Mouse (Mus musculus) right cerebral cortex, postnatal 25 days (tissue): ENCODE results near the gene Rptor.
A peak's percentile ranks its signal among the peaks of the same experiment; 100 is the strongest.

Experiments used
- DNase-seq: peaks from one replicate; pipeline ENCODE4 v3.0.0; 2022

Gene Rptor

DNA sequence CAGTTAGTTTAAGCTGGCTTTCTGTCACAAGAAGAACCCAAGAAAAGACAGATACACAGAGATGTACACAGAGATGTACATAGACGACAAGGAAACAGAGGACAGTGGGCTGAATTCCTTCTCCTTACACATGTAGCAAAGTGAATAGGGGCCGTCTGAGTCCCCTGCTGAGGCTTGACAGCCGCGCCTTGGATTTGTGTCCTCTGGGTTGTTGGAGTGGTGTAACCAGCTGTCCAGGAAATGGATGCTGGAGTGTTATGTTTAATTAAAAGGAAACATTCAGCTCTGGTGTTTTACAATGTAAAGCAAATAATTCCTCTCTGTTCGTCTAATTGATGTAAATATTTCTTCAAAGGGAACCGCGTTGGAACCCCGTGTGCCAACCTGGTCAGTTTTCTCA lies 339.1 kb downstream of the Rptor start:
- no peak for DNase-seq

DNA sequence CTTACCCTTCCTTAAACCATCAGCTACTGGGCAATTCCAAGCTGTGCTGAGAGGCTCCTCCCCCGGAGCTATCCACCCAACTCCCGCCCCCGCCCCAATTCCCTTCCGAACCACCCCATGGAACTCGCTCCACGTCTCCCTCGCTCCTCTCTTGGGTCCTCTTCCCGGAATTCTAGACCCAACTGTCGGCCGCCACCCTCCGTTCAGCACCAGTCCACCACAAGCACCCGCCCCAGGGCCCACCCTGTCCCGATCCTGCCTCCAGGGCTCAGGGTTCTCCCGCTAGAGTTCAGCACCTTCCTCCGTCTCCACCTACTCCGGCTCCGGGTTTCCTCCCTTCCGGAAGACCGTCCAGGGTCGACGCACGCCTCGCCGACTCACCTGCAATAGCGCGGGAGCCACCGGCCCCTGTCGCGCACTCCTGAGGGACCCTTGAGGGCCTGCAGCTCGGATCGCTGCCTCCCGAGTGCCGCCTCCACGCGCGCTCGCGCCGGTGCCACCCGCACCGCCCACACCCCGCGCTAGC lies 339.6 kb downstream of the Rptor start:
- DNase-seq, result no peak

DNA sequence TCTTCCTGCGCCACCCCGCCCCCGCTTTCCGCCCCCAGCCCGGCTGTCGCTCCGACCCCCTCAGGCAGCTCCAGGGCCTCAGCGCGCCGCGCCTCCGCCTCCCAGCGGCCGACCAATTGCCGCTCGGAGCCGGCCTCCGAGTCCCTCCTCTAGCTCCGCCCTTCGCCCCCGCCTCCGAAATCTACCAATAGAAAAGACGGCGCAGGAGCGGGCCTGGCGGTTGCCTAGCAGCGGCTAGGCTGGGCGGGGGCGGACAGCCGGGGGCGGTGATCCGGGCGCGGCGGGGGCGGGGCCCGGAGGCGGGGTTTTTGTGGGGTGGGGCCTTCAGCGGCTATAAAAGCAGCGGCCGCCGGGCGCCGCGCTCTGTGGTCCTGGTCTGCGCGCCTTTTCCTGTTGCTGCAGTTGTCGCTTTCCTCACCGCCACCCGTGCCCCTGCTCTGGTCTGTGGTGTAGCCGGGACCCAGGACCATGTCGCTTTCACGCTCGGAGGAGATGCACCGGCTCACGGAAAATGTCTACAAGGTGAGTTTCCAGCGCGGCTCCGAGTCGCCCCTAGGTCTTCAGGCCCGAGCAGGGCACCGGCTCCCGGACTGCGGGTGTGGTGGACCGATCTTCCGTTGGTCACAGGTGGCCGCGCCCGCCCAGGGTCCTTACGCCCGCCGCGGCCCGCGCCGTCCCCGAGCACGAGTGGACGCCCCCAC lies 340.2 kb downstream of the Rptor start, which contains the start of gene Baiap2:
Baiap2 (plus strand) TSS at position 37 of the 701 bp plus-strand sequence.
- peak; percentile 99 for DNase-seq

DNA sequence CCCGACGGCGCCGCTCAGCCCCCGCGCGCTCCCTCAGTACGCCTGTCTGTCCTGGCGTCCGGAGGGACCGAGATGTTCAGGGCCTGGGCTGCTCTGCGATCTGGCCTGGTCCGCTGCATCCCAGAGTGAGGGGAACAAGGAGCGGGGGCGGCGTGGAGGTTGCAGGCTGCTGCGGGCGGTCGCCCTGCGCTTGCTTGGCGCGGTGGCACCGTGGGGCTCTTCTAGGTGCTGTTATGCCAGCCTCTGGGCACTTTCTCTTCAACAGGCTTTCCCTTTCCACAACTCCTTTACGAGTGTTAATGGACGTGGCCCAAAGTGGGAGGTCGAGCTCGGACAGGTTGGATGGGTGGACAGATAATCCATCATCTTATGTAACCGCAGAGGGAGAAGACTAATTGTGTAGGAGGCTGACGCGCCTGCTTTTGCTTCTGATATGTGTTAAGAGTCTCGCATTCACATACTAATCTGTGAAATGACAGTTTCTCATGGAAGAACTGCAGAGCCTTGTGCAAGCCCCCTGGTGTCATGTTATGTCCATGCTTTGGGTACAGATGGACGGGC lies 340.8 kb downstream of the Rptor start:
- no peak for DNase-seq

DNA sequence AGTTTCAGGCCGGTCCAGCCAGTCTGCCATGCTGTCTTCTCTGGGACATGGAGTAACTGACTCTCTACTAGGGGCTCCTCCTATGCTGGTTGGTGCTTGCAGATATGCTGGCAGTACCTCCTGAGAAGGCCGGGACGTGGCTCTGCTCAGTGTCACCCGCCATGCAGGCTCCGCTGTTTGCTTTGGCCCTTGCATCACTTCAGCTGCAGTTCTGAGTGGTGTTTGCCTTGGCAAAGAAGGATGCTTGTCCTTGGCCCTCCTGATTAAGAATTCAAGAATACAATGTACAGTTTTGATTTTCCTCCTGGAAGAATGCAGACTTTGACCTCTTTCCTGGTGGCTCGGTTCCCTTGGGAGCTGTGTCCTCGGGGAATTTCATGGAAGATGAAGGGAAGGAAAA lies 342.6 kb downstream of the Rptor start:
- DNase-seq, result no peak

DNA sequence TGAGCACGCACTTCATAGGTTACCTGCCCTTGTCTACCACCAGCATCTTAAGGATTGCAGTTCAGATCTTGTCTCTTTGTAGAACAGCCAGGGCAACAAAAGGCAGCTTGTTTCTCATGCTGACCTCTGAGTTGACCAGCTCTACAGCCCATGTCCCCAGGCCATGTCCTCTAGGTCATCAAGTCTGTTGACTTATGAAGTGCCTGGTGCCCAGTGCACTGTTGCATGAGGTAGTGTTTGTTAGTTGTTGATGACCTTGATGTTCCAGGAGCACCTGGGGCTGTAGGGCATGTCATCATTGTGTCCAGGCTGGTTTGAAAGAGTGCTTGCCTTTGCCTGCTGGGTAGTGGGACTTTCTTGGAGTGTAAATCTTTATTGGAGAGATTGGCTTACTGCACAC lies 344.7 kb downstream of the Rptor start:
- no peak for DNase-seq

DNA sequence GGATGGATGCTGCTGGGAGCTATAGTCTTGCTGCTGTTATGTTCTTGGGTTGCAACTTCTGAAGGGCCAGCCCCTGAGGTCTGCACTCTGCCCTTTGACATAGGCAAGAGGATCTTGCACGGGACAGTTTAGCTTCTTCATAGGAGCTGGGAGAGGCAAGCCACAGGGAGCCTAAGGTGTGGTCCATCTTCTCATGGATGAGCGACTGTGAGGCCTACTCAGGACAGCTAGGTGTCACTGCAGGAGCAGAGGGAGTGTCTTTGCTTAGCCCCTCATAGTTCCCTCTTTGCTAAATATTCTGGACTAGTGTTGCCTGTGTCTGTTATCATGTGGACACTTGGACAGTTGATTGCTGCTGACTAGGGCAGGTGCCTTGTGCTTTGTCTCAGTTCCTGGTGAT lies 345.2 kb downstream of the Rptor start:
- no peak for DNase-seq

DNA sequence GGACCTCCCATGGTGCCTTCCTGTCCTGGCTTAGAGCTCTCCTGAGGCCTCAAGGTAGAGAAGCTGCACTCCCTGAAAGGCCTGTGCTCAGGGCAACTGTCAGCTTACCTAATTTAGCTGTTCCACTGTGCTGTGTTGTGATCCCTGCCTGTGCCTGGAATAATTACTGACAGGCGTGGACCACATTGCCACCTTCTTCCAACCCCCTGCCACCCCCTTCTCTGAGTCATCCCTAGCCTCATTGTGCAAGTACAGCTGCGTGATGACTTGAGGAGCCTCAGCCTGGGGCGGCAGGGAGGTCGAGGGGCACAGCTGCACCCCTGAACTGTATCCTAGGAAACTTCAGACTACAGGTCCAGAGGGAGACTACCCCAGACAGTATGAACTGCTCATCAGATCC lies 345.6 kb downstream of the Rptor start:
- DNase-seq, result no peak

DNA sequence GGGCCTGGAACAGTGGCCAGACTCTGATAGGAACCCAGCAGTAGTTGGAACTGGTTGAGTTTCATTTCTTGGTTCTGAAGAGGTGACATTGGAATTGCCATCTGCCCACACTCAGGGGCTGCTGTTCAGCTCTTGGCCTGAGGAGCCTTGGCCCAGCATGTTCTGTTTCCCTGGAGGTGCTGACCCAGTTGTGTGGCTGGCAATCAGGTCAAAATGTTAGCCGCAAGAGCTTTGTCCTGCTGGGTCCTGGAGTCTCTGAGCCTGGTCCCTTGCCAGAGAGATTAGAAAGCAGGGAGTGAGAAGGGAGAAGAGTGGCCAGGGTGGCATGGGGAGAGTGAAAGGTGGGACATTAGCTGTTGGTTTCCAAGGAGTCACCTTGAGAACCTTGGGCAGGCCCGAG lies 346.1 kb downstream of the Rptor start:
- DNase-seq, result no peak
